Mouse (Mus musculus) heart, embryonic 10.5 days (tissue): ENCODE data around the gene Nid1. TPM values are rescaled to one million over a fixed set of nuclear protein-coding genes. Genes with fewer than 3 reads are reported as not detected.

Experiments
- polyA plus RNA-seq: library from polyadenylated mRNA; unstranded; fragments of >200 nt; fragmentation: Nextera tagmentation; extraction: Ambion mirVana; gene quantifications from 2 replicates; pipeline ENCODE4 v1.2.1, GENCODE M21; 2016

Nid1 gene
- polyA plus RNA-seq, 1 experiment from 2014 or later: 64.5 TPM

Other genes with a start within 250 kb of the Nid1 start
- 11.3 and 12.1 TPM in 2 replicates for gene Gpr137b, start 43.5 kb upstream of the Nid1 start, polyA plus RNA-seq
- 1.9 and 2.9 TPM in 2 replicates for gene Lyst, start 152.8 kb downstream of the Nid1 start, polyA plus RNA-seq